Mouse (Mus musculus): Measurements from ENCODE around the gene Ice2. TPM values are rescaled to one million over a fixed set of nuclear protein-coding genes. Genes with fewer than 3 reads are reported as not detected.

Ice2 gene
- total and polyA plus RNA-seq, 3 experiments: 11.6 to 14.6 TPM; not detected in 1

DNA sequence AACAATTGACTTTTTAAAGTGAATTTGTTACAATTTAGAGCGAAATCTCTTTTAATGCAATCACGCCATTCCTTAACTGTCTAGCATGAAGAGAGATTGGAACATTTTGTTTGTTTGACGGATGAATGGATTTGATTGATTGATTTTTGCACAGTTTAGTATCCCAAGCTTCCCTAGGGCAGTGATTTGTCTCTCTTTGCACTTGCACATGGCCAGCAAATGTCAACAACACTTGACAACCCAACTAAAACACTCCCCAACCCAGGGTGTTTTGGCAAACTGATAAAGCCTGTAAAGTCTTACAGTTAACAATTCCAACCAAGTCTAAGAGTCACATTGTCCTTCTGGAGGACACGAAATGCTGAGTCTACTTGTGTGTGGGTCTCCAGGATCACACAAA lies 10.4 kb upstream of the Ice2 start:
- no peaks in the 10 kb centered on the region for H3K36me3 ChIP-seq (ENCODE audit: control insufficient read depth in 1 of 2, insufficient read depth in 2 of 2, low read length in 2 of 2)
- no peak overlapping the region for H3K9ac ChIP-seq (ENCODE audit: control insufficient read depth, low read depth, low read length, poor library complexity, severe bottlenecking)
- H3K79me2 ChIP-seq (ENCODE audit: control insufficient read depth, insufficient read depth, low read length, poor library complexity): no peaks in the 10 kb centered on the region
- no peak for DNase-seq (ENCODE audit: low read depth, low spot score)
- H3K27ac ChIP-seq (ENCODE audit: control insufficient read depth, low read depth, low read length): no peak overlapping the region
- H3K4me3 ChIP-seq (ENCODE audit: control insufficient read depth in 1 of 2, insufficient read depth in 1 of 2, low read depth in 2 of 2, low read length in 2 of 2): no peak overlapping the region
- H3K27me3 ChIP-seq (ENCODE audit: control insufficient read depth in 1 of 2, insufficient read depth in 2 of 2, low read length in 2 of 2): no peaks in the 10 kb centered on the region; a peak in 2 of 4 replicates
- H3K4me1 ChIP-seq (ENCODE audit: control insufficient read depth in 1 of 2, insufficient read depth in 2 of 2, low read length in 2 of 2): no peaks in the 10 kb centered on the region
- H3K9me3 ChIP-seq (replicated peaks; ENCODE audit: insufficient read depth, low read length): no peaks in the 10 kb centered on the region
- no peak for TF ChIP-seq GATA1 (IDR thresholded peaks at IDR 0.05; ENCODE audit: low read depth, low read length)
- no peak for TF ChIP-seq NRF1 (IDR thresholded peaks at IDR 0.05; ENCODE audit: insufficient read depth, low read depth, low read length, poor library complexity, severe bottlenecking)
- TF ChIP-seq SIN3A (IDR thresholded peaks at IDR 0.05; ENCODE audit: low read length): no peak
- no peak for TF ChIP-seq USF2 (IDR thresholded peaks at IDR 0.05; ENCODE audit: borderline replicate concordance in 1 of 2, insufficient read depth in 1 of 2, low read depth in 1 of 2, low read length in 2 of 2)

DNA sequence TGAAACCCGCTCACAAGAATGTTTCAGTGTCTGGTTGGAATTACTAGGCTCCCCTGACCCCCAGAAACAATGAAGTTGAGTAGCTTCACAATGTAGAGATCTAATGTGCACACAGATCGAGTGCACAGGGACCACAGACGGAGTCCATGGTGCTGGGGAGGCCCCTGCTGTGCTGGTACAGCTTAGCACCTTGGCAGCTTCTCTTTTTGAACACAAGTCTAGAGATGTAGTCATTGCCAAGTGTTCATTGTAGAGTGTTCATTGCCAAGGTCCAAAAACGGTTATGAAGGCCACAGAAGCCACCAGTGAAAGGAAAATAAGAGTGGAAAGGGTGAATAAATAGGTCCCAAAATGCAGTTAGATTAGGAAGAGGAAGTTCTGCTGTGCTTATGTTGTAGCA lies 7.1 kb upstream of the Ice2 start:
- H3K36me3 ChIP-seq (ENCODE audit: control insufficient read depth in 1 of 2, insufficient read depth in 2 of 2, low read length in 2 of 2): no peaks in the 10 kb centered on the region
- H3K4me1 ChIP-seq (ENCODE audit: control insufficient read depth in 1 of 2, insufficient read depth in 2 of 2, low read length in 2 of 2): no peaks in the 10 kb centered on the region
- H3K9me3 ChIP-seq (replicated peaks; ENCODE audit: insufficient read depth, low read length): no peaks in the 10 kb centered on the region
- TF ChIP-seq NELFE (IDR thresholded peaks at IDR 0.05; ENCODE audit: low read depth, low read length): no peak
- no peak for TF ChIP-seq RCOR1 (IDR thresholded peaks at IDR 0.05; ENCODE audit: low read depth, low read length)
- no peaks in the 10 kb centered on the region for H3K27me3 ChIP-seq (ENCODE audit: control insufficient read depth in 1 of 2, insufficient read depth in 2 of 2, low read length in 2 of 2)
- H3K4me3 ChIP-seq (ENCODE audit: control insufficient read depth in 1 of 2, insufficient read depth in 1 of 2, low read depth in 2 of 2, low read length in 2 of 2): no peak overlapping the region
- no peak overlapping the region for H3K27ac ChIP-seq (ENCODE audit: control insufficient read depth, low read depth, low read length)
- H3K79me2 ChIP-seq (ENCODE audit: control insufficient read depth, insufficient read depth, low read length, poor library complexity): no peaks in the 10 kb centered on the region
- DNase-seq (ENCODE audit: low read depth, low spot score): no peak
- no peak overlapping the region for H3K9ac ChIP-seq (ENCODE audit: control insufficient read depth, low read depth, low read length, poor library complexity, severe bottlenecking)

DNA sequence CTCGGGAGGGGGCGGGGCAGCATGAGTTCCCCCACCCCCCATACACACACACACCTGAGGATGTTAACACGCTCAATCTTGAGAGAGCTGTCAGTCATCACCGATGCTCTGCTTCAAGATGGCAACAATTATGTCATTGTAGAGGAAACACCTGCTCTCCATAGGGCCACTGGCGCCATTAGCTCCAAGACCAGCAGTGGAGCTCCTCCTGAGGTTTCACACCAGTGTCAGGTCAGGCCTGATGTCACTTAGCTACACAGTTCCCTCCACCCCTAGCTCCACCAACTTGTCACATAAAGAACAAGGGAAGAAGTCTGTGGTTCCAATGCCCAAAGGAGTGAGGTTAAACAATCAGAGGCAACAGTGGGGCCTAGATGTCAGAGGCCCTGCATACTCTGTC lies 3.5 kb upstream of the Ice2 start:
- H3K9ac ChIP-seq (ENCODE audit: control insufficient read depth, low read depth, low read length, poor library complexity, severe bottlenecking): no peak overlapping the region
- no peak for TF ChIP-seq MAZ (IDR thresholded peaks at IDR 0.05; ENCODE audit: low read depth, low read length)
- TF ChIP-seq MAFK (IDR thresholded peaks at IDR 0.05; ENCODE audit: borderline replicate concordance, low read depth, low read length): no peak
- no peak for TF ChIP-seq RAD21 (IDR thresholded peaks at IDR 0.05; ENCODE audit: low read depth, low read length)
- TF ChIP-seq POLR2AphosphoS2 (IDR thresholded peaks at IDR 0.05; ENCODE audit: low read length): no peak
- no peak for TF ChIP-seq SMC3 (IDR thresholded peaks at IDR 0.05; ENCODE audit: low read depth, low read length)
- TF ChIP-seq TCF12 (IDR thresholded peaks at IDR 0.05; ENCODE audit: low read depth, low read length): no peak
- no peak for TF ChIP-seq CHD1 (IDR thresholded peaks at IDR 0.05; ENCODE audit: low read depth, low read length)
- TF ChIP-seq BHLHE40 (IDR thresholded peaks at IDR 0.05; ENCODE audit: borderline replicate concordance, low read depth, low read length): no peak
- no peak for TF ChIP-seq ZKSCAN1 (IDR thresholded peaks at IDR 0.05; ENCODE audit: low read depth, low read length)
- TF ChIP-seq ETS1 (IDR thresholded peaks at IDR 0.05; ENCODE audit: low read depth, low read length): no peak
- TF ChIP-seq POLR2AphosphoS5 (IDR thresholded peaks at IDR 0.05; ENCODE audit: borderline replicate concordance, low read depth, low read length): no peak
- no peak for TF ChIP-seq ZC3H11A (IDR thresholded peaks at IDR 0.05; ENCODE audit: low read depth, low read length)
- TF ChIP-seq TAL1 (IDR thresholded peaks at IDR 0.05; ENCODE audit: low read length): no peak
- no peak for TF ChIP-seq MYB (IDR thresholded peaks at IDR 0.05; ENCODE audit: low read depth, low read length)
- no peak for TF ChIP-seq CHD2 (IDR thresholded peaks at IDR 0.05; ENCODE audit: low read length)
- TF ChIP-seq ELF1 (IDR thresholded peaks at IDR 0.05; ENCODE audit: low read depth, low read length): no peak
- no peak for TF ChIP-seq GATA1 (IDR thresholded peaks at IDR 0.05; ENCODE audit: low read depth, low read length)
- TF ChIP-seq MXI1 (IDR thresholded peaks at IDR 0.05; ENCODE audit: low read depth, low read length): no peak
- peaks cover 13% of the 10 kb centered on the region for H3K79me2 ChIP-seq (ENCODE audit: control insufficient read depth, insufficient read depth, low read length, poor library complexity)
- no peaks in the 10 kb centered on the region for H3K27me3 ChIP-seq (ENCODE audit: control insufficient read depth in 1 of 2, insufficient read depth in 2 of 2, low read length in 2 of 2)
- peaks cover 0 to 10% of the 10 kb centered on the region in 2 experiments; a peak in 2 of 4 replicates for H3K36me3 ChIP-seq (ENCODE audit: control insufficient read depth in 1 of 2, insufficient read depth in 2 of 2, low read length in 2 of 2)
- H3K27ac ChIP-seq (ENCODE audit: control insufficient read depth, low read depth, low read length): no peak overlapping the region
- no peaks in the 10 kb centered on the region for H3K9me3 ChIP-seq (replicated peaks; ENCODE audit: insufficient read depth, low read length)
- peaks cover 4 to 5% of the 10 kb centered on the region in 2 experiments; a peak in 3 of 4 replicates for H3K4me1 ChIP-seq (ENCODE audit: control insufficient read depth in 1 of 2, insufficient read depth in 2 of 2, low read length in 2 of 2)
- no peak for DNase-seq (ENCODE audit: low read depth, low spot score)
- H3K4me3 ChIP-seq (ENCODE audit: control insufficient read depth in 1 of 2, insufficient read depth in 1 of 2, low read depth in 2 of 2, low read length in 2 of 2): no peak overlapping the region

All from MEL (cell line).